Mouse (Mus musculus): ENCODE measurements around the gene Lrrc32.

Lrrc32 gene

DNA sequence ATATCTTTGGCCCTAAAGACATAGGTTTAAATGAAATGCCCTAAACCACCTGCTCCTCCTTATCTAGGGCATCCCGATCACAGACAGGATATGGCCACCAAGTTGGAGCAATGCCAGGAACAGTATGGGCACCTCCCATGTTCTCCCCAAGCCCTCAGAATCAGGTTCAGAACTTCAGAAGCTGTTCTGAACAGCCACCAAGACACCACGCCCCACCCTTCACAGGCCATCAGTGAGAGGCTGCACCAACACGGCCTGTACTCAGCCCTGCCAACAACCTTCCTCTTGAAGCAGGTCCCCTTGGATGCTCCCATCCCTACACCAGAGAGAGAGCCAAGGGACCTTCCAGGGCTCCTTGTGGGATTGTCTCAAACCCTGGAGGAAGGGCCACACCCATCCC, 55.5 kb downstream of the Lrrc32 start:
- no peak for DNase-seq (ENCODE audit: low spot score)

DNA sequence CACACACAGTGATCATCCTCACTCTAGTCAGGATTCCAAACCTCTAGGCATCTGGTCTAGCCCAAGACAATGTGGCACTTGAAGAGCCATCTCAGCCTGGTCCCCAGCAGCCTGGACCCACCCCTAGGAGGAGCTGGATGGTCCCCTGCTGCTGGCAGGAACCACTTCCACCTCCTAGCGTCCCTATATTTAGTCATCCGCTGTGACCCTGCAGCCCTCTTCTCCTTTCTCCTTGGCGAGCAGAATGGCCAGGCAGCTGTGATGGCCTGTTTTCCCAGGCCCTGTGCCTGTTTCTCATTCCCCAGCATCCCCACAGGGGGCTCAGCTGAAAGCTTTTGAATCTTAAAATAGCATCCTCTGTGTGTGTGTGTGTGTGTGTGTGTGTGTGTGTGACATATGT, 59.8 kb downstream of the Lrrc32 start:
- no peak for DNase-seq (ENCODE audit: low spot score)

DNA sequence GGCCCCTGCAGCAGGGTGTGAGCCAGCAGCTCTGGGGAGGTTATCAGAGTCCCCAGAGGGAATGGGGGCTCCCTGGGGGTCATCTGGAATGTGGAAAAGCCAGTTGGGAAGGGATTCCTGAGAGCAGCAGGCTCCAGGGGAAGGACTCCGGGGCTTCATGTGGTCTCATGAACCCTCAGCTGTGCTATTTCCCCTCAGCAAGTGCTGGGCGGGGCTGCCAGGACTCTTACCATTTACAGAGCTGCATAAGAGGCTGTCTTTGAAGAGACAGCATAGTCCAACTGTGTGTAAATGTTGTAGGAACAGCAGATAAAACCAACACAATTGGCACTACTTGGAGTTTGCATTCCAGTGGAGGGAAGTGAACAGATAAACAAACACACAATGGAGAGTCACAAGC, 61.5 kb downstream of the Lrrc32 start:
- no peak for DNase-seq (ENCODE audit: low spot score)

DNA sequence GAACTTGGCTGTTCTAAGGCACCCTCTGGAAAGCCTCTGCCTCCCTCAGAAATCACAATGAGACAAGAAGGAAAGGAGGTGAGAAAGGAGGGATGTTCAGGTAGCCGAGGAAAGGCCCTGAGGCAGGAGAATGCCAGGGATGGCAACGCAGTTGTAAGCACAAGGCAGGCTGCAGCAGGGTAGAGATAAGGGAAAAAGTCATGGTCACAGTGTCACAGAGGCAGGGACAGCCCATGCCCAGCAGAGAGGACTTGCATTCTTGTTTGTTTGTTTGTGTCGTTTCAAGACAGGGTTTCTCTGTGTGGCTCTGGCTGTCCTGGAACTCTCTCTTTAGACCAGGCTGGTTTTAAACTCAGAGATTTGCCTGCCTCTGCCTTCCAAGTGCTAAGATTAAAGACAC, 62.0 kb downstream of the Lrrc32 start:
- DNase-seq (ENCODE audit: low spot score) = no peak
